In the genomic region with DNA sequence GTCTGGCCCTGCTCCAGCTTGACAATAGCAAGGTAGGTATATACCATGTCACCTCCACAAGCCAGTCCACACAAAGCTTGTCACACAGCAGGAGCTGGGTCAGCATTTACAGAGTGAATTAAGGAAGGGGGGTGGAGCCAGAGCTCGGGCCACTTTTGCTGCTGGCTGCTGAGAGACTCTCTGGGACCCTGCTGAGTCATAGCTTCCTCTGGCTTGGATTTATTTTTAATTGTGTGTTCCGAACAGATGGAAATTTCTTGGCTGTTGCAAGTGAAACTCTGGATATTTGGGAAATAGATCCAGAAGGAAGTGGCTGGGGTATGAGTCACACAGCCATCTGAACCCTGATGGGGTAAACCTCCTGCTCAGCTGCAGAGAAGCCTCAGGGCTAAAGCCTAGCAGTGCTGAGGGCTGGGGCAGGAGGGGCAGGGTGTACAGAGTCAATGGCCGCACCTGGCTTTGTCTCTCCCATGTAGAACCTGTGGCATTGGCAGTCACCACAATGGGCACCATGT, we compare ENCODE assay signal across 9 mouse cellular contexts. TPM values are rescaled to one million over a fixed set of nuclear protein-coding genes. Genes with fewer than 3 reads are reported as not detected.
DNase-seq lines count a peak whose midpoint lies in the region; ATAC-seq lines count a peak whose summit lies in the region.
"Had no signal": no experiment of that assay in that cellular context is flagged by ENCODE, and none has a peak within 500 bp of the region (broad histone marks: within the 10 kb centered on the region; RNA-seq: fewer than 3 reads in every experiment).

No protein-coding gene starts in this region.

- H3K27ac ChIP-seq in midbrain, embryonic 10.5 days (replicated peaks), result peak overlapping the region; percentile 35; the same call in 1 of the 2 replicates
- no peak overlapping the region for H3K27ac ChIP-seq in midbrain, embryonic 14.5 days (replicated peaks; ENCODE audit: low read depth, low read length)
- H3K27ac ChIP-seq in liver, embryonic 15.5 days (replicated peaks), result peak overlapping the region; percentile 15; the same call in 1 of the 2 replicates
- H3K27ac ChIP-seq: neural tube, embryonic 12.5 days had no signal

- peaks cover 32% of the 10 kb centered on the region for H3K4me1 ChIP-seq in midbrain, embryonic 10.5 days
- no peaks in the 10 kb centered on the region for H3K4me1 ChIP-seq in midbrain, embryonic 14.5 days (ENCODE audit: control insufficient read depth, insufficient read depth, low read length)
- H3K4me1 ChIP-seq in liver, embryonic 15.5 days (replicated peaks), result peaks cover 41% of the 10 kb centered on the region

- no peak overlapping the region for H3K4me3 ChIP-seq in midbrain, embryonic 10.5 days
- no peak overlapping the region for H3K4me3 ChIP-seq in midbrain, embryonic 14.5 days (replicated peaks; ENCODE audit: low read depth, low read length)
- no peak overlapping the region for H3K4me3 ChIP-seq in liver, embryonic 15.5 days (replicated peaks)
- H3K4me3 ChIP-seq: neural tube, embryonic 12.5 days had no signal

- H3K27me3 ChIP-seq in midbrain, embryonic 10.5 days (ENCODE audit: low read depth, poor library complexity, severe bottlenecking), result no peaks in the 10 kb centered on the region
- H3K27me3 ChIP-seq in midbrain, embryonic 14.5 days (ENCODE audit: control insufficient read depth, insufficient read depth, low read length), result no peaks in the 10 kb centered on the region
- H3K27me3 ChIP-seq in liver, embryonic 15.5 days, result no peaks in the 10 kb centered on the region; the same call in 1 of the 2 replicates
- H3K27me3 ChIP-seq: neural tube, embryonic 12.5 days had no signal

- H3K4me2 ChIP-seq in midbrain, embryonic 14.5 days (ENCODE audit: low read length), result no peak overlapping the region
- H3K4me2 ChIP-seq in liver, embryonic 15.5 days, result no peak overlapping the region
- H3K4me2 ChIP-seq: neural tube, embryonic 12.5 days had no signal

- no peaks in the 10 kb centered on the region for H3K9me3 ChIP-seq in midbrain, embryonic 10.5 days (replicated peaks)
- H3K9me3 ChIP-seq in midbrain, embryonic 14.5 days (ENCODE audit: control insufficient read depth, low read length), result no peaks in the 10 kb centered on the region
- no peaks in the 10 kb centered on the region for H3K9me3 ChIP-seq in liver, embryonic 15.5 days (replicated peaks)
- H3K9me3 ChIP-seq: neural tube, embryonic 12.5 days had no signal

- no peak for ATAC-seq in midbrain, embryonic 14.5 days (ENCODE audit: low FRiP score, low TSS enrichment)
- no peak for ATAC-seq in liver, embryonic 15.5 days (ENCODE audit: insufficient read depth)

- no peak overlapping the region for H3K9ac ChIP-seq in midbrain, embryonic 14.5 days (replicated peaks; ENCODE audit: low read length)
- no peak overlapping the region for H3K9ac ChIP-seq in liver, embryonic 15.5 days
- H3K9ac ChIP-seq: neural tube, embryonic 12.5 days had no signal

- WGBS in midbrain, embryonic 10.5 days, result 41% methylated on average over 3 of the region's 3 CpGs
- WGBS in midbrain, embryonic 14.5 days, result 46% methylated on average over 3 of the region's 3 CpGs
- WGBS in liver, embryonic 15.5 days (ENCODE audit: insufficient replicate concordance), result 32% methylated on average over 3 of the region's 3 CpGs

- H3K36me3 ChIP-seq in midbrain, embryonic 10.5 days, result no peaks in the 10 kb centered on the region
- no peaks in the 10 kb centered on the region for H3K36me3 ChIP-seq in midbrain, embryonic 14.5 days (ENCODE audit: control insufficient read depth, insufficient read depth, low read length)
- H3K36me3 ChIP-seq in liver, embryonic 15.5 days (replicated peaks), result no peaks in the 10 kb centered on the region
- H3K36me3 ChIP-seq: neural tube, embryonic 12.5 days had no signal

- DNase-seq in midbrain, embryonic 10.5 days (ENCODE audit: low spot score), result no peak
- no peak for DNase-seq in midbrain, embryonic 14.5 days
- DNase-seq in brain, adult 2 months (ENCODE audit: low read depth, low spot score), result peak; percentile 93
- peak; percentile 89 to 92 for DNase-seq in heart, adult 9 months (ENCODE audit: low spot score in 2 of 2)
- peak; percentile 81 for DNase-seq in kidney, postnatal 10 days
- DNase-seq in embryo, embryonic 11 days, result no peak
- DNase-seq in T-cell, adult 2 months (ENCODE audit: low spot score), result no peak

RNA-seq across cellular contexts. Expression of gene Col18a1, which starts 40.3 kb away (rescaled TPM):
- 146 and 155 TPM in 2 replicates for polyA plus RNA-seq in midbrain, embryonic 10.5 days (2016; fragmentation: Nextera tagmentation; extraction: Ambion mirVana)
- polyA plus RNA-seq in midbrain, embryonic 14.5 days (2014; fragmentation: Nextera tagmentation; extraction: Ambion mirVana), result 8.5 and 33.0 TPM in 2 replicates
- 66.0 and 88.2 TPM in 2 replicates for polyA plus RNA-seq in liver, embryonic 15.5 days (2015; fragmentation: Nextera tagmentation; extraction: Ambion mirVana)

RNA-seq across cellular contexts. Expression of gene Pofut2, which starts 52.4 kb away (rescaled TPM):
- polyA plus RNA-seq in midbrain, embryonic 10.5 days (2016; fragmentation: Nextera tagmentation; extraction: Ambion mirVana), result 80.2 and 82.2 TPM in 2 replicates
- 43.4 and 52.0 TPM in 2 replicates for polyA plus RNA-seq in midbrain, embryonic 14.5 days (2014; fragmentation: Nextera tagmentation; extraction: Ambion mirVana)
- polyA plus RNA-seq in liver, embryonic 15.5 days (2015; fragmentation: Nextera tagmentation; extraction: Ambion mirVana), result 23.8 and 27.2 TPM in 2 replicates

Comparison
In these comparisons a context has a peak if more than half of its experiments do, and no peak if none do; other contexts are left out.
1. DNase-seq: peak in brain, adult 2 months (single experiment), heart, adult 9 months (2 of 2) and kidney, postnatal 10 days (single experiment); none in midbrain, embryonic 10.5 days (single experiment), midbrain, embryonic 14.5 days (single experiment), embryo, embryonic 11 days (single experiment) and T-cell, adult 2 months (single experiment).